Mouse (Mus musculus) bone marrow, adult 2 months (tissue): Measurements from ENCODE around the gene Fads1. TPM values are rescaled to one million over a fixed set of nuclear protein-coding genes. Genes with fewer than 3 reads are reported as not detected.
A peak's percentile ranks its signal among the peaks of the same experiment; 100 is the strongest.

ENCODE experiments used
- H3K27ac ChIP-seq: fragments of 200-500 bp; 2 replicates; pipeline ENCODE4 v1.5.1; 2012; ENCODE audit warnings: low read depth, mild to moderate bottlenecking, control low read depth, inconsistent platforms, low read length; ENCODE audit not compliant: control insufficient read depth, poor library complexity, insufficient read depth
- H3K4me1 ChIP-seq: fragments of 200-500 bp; 2 replicates; pipeline ENCODE4 v1.6.1; 2011; ENCODE audit warnings: low read length; ENCODE audit not compliant: control insufficient read depth, insufficient read depth
- H3K4me3 ChIP-seq: fragments of 200-500 bp; replicated peaks from 2 replicates; pipeline ENCODE3; 2011; ENCODE audit warnings: mild to moderate bottlenecking, low read depth, low read length, control low read depth; ENCODE audit not compliant: control insufficient read depth
- CTCF ChIP-seq: fragments of 200-500 bp; IDR thresholded peaks from 2 replicates; pipeline ENCODE4 v1.5.1; 2011; ENCODE audit warnings: low read length, control low read depth; ENCODE audit not compliant: control insufficient read depth, insufficient read depth
- POLR2A ChIP-seq: fragments of 200-500 bp; IDR thresholded peaks from 2 replicates; pipeline ENCODE4 v1.6.1; 2011; ENCODE audit warnings: low read depth, mild to moderate bottlenecking, control low read depth, low read length, borderline replicate concordance; ENCODE audit not compliant: control insufficient read depth
- WGBS: fragments of 180-500 bp; shearing (Covaris S2); methylation state at CpG from one replicate; pipeline ENCODE4 v1.1.7; 2018; 5-methylcytosine and 5-hydroxymethylcytosine counted together
- polyA plus RNA-seq: library from polyadenylated mRNA; stranded (reverse); fragments of >200 nt; gene quantifications from 2 replicates; pipeline ENCODE4 v1.2.4, GENCODE M21; 2011; ENCODE audit warnings: low replicate concordance; ENCODE audit not compliant: missing spikeins, insufficient read depth, insufficient read length

Fads1 gene
- polyA plus RNA-seq, 1 experiment, result 20.9 TPM

DNA sequence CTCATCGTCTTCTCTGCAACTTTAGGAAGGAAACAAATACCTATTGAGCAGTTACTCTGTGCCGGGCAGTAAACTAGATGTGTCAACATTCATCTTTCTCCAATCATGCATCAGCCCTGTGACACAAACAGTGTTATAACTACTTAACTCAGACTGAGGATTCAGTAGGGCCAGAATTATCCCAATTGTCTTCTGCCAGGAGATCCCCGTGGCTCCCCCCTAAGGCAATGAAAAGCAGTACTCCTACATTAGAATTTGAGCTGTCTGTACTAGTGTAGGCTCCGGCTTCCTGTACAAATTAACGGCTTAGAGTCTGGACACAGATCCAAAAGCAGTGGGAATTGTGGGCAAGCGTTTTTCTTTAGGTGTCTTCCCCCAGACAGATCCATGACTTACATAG lies 22.4 kb downstream of the Fads1 start:
- TF ChIP-seq CTCF, result no peak
- no peak for TF ChIP-seq POLR2A
- no peaks in the 10 kb centered on the region; the same call in 1 of the 2 replicates for H3K4me1 ChIP-seq
- H3K27ac ChIP-seq, result no peak overlapping the region
- WGBS, result 64% methylated on average over 6 of the region's 6 CpGs
- no peak overlapping the region for H3K4me3 ChIP-seq

DNA sequence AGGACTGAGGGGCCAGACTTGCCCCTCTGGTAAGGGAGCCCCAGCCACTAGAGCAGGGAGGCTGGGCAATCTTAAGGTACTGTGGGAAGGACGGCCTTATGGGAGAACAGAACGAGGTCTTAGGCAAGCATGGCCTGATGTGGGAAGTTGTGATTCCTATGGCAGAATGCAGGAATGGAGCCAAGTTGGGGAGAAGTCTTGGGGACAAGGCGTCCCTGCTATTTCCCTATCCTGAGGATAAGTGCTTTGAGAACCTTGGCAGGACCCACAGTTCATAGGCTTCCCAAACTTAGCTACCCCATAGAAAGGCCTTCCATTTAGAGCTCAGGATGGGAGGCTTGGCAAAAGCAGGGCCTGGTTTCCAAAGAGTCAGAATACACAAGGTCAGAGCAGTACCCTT lies 26.2 kb downstream of the Fads1 start:
- TF ChIP-seq CTCF (no peak), POLR2A (no peak)
- no peak overlapping the region for H3K4me3 ChIP-seq
- whole genome bisulfite sequencing, result 77% methylated on average over 3 of the region's 3 CpGs

DNA sequence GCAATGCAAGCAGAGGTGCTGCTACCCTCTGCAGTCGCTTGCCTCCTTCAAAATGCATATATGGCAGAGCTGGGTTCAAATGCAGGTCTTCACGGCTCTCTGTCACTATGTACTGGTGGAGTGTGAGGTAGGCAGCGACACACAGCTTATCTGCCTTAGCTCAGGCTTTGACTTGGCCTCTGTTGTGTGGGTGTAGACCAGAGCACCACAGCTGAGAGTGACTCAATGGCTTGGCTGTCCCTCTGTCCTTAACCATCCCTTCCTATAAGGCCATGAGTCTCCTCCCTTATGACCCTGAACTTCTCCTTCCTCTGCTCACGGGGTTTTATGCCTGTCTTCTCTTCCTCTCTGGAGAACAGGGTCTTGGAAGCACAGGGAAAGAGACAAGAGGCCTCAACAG lies 28.2 kb downstream of the Fads1 start:
- no peak overlapping the region for H3K4me3 ChIP-seq
- TF ChIP-seq CTCF (no peak), POLR2A (no peak)
- no peaks in the 10 kb centered on the region for H3K4me1 ChIP-seq
- H3K27ac ChIP-seq, result no peak overlapping the region
- WGBS, result 64% methylated on average over 4 of the region's 4 CpGs

More for the DNA sequence above, 26.2 kb downstream of the Fads1 start:
- Histone ChIP-seq H3K27ac (no peak overlapping the region), H3K4me1 (no peaks in the 10 kb centered on the region; the same call in 1 of the 2 replicates)

DNA sequence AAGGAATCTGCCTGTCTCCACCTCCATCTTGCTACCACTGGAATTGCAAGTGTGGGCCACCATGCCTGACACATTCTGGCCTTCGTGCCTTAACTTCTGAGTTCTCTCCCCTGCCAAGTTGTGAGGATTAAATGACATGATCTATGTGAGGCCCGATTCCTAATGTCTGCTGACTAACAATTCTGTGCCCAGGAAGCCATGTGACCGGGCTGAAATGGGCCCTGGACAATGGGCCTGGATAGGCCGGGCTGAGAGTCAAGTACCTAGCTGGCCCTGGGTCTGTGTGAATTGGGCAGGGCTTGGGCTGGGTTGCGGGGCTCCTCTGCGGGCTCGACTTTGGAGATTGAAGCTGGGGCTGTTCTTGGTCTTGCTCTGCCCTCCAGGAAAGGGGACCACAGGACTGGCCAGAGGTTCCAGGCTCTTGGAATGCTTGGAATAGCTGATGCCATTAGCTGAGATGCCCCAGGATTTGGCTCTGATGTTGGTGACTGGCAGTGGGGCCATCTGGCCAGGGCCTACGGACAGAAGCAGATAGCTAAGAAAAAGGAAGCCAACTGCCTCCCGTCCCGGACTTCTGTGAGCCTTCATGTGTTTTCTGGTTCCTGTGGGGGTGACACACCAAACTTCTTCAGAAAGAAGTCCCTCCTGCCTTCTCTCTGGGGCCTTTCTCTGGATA lies 31.2 kb downstream of the Fads1 start:
- H3K27ac ChIP-seq, result no peak overlapping the region
- H3K4me3 ChIP-seq, result no peak overlapping the region
- WGBS, result 79% methylated on average over 10 of the region's 10 CpGs
- no peak for TF ChIP-seq CTCF
- TF ChIP-seq POLR2A, result no peak
- no peaks in the 10 kb centered on the region for H3K4me1 ChIP-seq

DNA sequence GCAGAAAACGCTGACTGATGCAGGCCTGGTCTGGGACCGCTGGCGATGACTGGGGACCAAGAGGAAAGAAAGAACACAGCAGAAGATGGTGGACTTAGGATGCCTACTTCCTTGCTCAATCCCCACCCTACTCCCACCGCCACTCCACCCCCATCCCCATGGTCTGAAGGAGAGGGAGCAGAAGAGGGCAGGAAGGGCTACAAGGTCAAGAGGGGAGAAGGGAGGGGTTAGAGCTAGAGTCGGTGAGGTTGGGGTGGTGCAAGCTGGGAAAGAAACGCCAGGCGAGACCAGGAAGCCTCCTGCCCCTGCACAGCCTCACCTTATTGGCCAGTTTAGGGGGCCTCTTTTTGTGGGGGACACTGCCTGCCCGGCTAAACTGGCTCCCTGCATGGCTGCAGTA lies 33.4 kb downstream of the Fads1 start:
- Histone ChIP-seq H3K4me3 (no peak overlapping the region), H3K27ac (no peak overlapping the region), H3K4me1 (no peaks in the 10 kb centered on the region)
- TF ChIP-seq POLR2A (no peak), CTCF (no peak)
- WGBS, result 64% methylated on average over 8 of the region's 8 CpGs

DNA sequence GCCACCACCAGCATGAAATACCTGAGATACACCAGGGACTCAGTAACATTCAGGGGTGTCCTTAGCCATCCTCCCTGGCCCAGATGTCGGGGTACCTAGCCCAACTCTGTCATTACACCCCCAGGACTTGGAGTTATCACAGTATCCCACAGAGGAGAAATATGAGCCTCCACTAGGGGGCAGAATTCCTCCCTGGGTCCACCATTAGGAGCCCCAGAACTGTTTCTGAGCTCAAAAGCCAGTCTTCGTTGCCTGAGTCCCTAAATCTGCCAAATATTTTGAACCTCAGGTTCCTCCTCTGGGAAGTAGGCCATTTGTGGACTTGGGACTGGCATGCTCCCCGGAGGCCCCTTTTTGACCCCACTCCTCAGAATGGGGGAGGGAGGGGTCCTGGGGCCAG lies 36.4 kb downstream of the Fads1 start:
- TF ChIP-seq POLR2A (no peak), CTCF (peak; percentile 43)
- Histone ChIP-seq H3K4me1 (no peaks in the 10 kb centered on the region), H3K4me3 (no peak overlapping the region), H3K27ac (no peak overlapping the region)
- WGBS, result 34% methylated on average over 3 of the region's 3 CpGs

DNA sequence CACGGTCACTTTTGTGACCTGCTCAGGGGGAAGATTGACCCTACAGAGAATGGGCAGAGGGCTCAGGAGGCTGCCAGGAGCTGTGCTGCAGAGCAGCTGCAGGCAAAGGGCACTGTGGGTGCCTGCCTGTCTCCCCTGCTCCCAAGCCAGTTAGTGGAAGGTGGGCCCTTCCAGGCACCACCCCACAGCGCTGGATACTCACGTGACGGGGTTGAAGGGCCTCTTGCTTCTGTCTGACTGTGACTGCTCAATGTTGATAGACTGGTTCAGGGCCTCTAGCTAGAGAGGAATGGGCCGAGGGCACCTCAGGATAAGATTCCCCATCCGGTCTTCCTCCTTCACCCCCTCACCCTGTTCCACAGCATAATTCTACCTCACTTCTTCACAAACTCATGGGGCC lies 36.9 kb downstream of the Fads1 start:
- no peak for TF ChIP-seq POLR2A
- Histone ChIP-seq H3K4me1 (no peaks in the 10 kb centered on the region), H3K27ac (no peak overlapping the region), H3K4me3 (no peak overlapping the region)
- WGBS, result 84% methylated on average over 6 of the region's 6 CpGs

DNA sequence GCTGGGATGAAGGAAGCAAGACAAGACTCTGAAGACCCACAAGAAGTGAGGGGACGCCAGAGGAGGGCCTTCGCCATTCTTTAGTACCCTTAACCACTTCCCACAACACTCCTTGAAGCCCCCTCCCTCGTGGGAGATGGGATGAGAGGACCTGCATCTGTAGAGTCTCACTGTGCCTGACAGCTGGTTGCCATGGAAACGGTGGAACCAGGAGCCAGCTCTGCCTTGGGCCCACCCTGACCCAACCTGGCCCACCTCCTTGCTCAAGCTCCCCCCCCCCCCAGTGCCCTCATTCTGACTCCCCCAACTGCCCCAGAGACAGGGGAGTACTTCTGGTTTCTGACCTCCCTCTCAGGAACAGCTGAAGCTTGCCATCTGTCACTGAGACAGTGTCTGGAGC lies 38.9 kb downstream of the Fads1 start:
- no peak overlapping the region for H3K4me3 ChIP-seq
- H3K4me1 ChIP-seq, result no peaks in the 10 kb centered on the region
- 60% methylated on average over 4 of the region's 4 CpGs for WGBS
- H3K27ac ChIP-seq, result no peak overlapping the region
- TF ChIP-seq CTCF (no peak), POLR2A (no peak)

DNA sequence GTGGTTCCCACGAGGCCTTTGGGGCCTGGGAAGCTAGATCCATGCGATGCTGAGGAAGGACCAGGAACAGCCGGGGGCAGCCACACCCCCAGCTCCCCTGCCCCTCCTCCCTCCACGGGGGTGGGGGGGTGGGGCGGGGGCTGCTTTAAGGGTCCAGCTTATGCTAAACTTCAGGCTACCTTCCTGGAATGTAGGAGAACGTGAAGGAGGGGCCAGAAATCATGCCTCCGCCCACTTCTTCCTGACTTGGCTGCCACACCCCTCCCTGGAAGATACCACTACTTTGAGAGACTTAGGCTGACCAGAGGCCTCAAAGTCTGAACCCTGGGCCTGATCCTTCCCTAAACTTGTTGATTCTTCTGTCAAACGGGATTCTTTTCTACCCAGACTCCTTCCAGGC lies 40.0 kb downstream of the Fads1 start:
- Histone ChIP-seq H3K4me3 (no peak overlapping the region), H3K4me1 (no peaks in the 10 kb centered on the region), H3K27ac (no peak overlapping the region)
- WGBS, result 45% methylated on average over 8 of the region's 8 CpGs
- no peak for TF ChIP-seq CTCF
- no peak for TF ChIP-seq POLR2A
